Comparison of ENCODE assay signal across 20 mouse cellular contexts in the genomic region with DNA sequence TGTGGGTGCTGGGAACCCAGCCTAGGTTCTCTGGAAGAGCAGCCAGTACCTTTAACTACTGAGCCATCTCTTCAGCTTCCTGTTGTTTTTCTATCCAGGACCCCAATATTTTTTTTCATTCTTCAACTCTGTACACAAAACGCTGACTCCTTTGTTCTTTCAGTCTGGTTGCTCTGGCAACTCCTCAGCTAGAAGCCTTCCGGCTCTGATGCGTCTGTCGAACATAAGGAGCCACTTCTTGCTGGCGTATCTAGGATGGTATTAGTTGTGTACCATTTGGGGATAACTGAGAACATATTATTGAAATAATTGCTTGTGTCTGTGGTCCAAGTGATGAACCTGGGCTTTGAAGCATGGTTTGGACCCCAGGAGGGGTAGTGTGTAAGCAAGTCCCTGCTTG. TPM values are rescaled to one million over a fixed set of nuclear protein-coding genes. Genes with fewer than 3 reads are reported as not detected.
"Had no signal": no experiment of that assay in that cellular context is flagged by ENCODE, and none has a peak within 500 bp of the region (broad histone marks: within the 10 kb centered on the region; RNA-seq: fewer than 3 reads in every experiment).

No protein-coding gene starts in this region.

- H3K4me2 ChIP-seq: lung, embryonic 15.5 days; midbrain, embryonic 11.5 days; midbrain, embryonic 13.5 days; midbrain, embryonic 15.5 days; neural tube, embryonic 12.5 days; stomach, embryonic 15.5 days had no signal

- H3K4me1 ChIP-seq: lung, embryonic 15.5 days; megakaryocyte, embryonic 14.5 days; midbrain, embryonic 15.5 days; stomach, embryonic 15.5 days had no signal

- H3K27ac ChIP-seq: lung, embryonic 15.5 days; macrophage; midbrain, embryonic 13.5 days; midbrain, embryonic 15.5 days; neural tube, embryonic 12.5 days; stomach, embryonic 15.5 days; stomach, postnatal 0 days had no signal

- H3K9ac ChIP-seq: lung, embryonic 15.5 days; midbrain, embryonic 13.5 days; midbrain, embryonic 15.5 days; neural tube, embryonic 12.5 days; stomach, embryonic 15.5 days had no signal

- H3K27me3 ChIP-seq: lung, embryonic 15.5 days; megakaryocyte, embryonic 14.5 days; midbrain, embryonic 13.5 days; midbrain, embryonic 15.5 days; neural tube, embryonic 12.5 days; stomach, embryonic 15.5 days had no signal

- ATAC-seq: lung, postnatal 0 days; midbrain, embryonic 13.5 days; midbrain, embryonic 15.5 days had no signal

- DNase-seq: lung, adult 2 months; lung, postnatal 14 days; lung, postnatal 36 days; right cerebral cortex, postnatal 14 days; thymus, adult 2 months; thymus, postnatal 25 days; thymus, postnatal 4 days had no signal

- H3K9me3 ChIP-seq: lung, embryonic 15.5 days; midbrain, embryonic 15.5 days; stomach, embryonic 15.5 days had no signal

- H3K36me3 ChIP-seq: lung, embryonic 15.5 days; midbrain, embryonic 15.5 days; neural tube, embryonic 12.5 days; stomach, embryonic 15.5 days had no signal

- H3K4me3 ChIP-seq: lung, embryonic 15.5 days; megakaryocyte, embryonic 14.5 days; midbrain, embryonic 13.5 days; midbrain, embryonic 15.5 days; neural tube, embryonic 12.5 days; stomach, embryonic 15.5 days had no signal

RNA-seq across cellular contexts. Expression of gene Wasf3, which starts 12.5 kb away (rescaled TPM):
- total RNA-seq: megakaryocyte progenitor cell, adult 5-6 weeks; monocyte, adult 5-6 weeks; neutrophil, adult 5-6 weeks had no signal
- polyA plus RNA-seq: macrophage had no signal
